In the genomic region with DNA sequence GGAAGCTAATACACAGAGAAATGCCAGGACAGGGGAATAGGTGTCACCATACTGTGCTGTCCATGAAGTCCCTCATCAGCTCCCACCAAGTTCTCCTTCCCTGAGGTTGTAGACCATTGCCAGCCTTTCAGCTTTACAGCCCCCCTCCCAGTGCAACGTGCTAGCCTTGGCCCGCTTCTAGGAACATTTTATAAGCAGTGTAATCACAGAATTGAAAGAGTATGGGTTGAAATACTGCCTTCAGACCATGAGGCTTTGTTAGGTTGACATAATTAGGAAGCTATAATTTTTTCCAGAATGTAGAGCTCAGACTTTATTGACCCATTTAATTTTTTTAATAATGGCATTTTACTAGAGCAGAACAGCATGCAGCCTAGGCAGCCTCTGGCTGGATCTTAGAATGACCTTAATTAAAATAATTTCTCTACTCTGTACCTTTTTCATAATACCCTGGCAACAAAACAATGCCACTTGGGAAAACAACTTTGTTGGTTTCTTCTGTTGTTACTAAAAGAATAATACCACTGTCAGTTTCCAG, we compare ENCODE assay signal across 12 mouse cellular contexts.
"Had no signal": no experiment of that assay in that cellular context is flagged by ENCODE, and none has a peak within 500 bp of the region (broad histone marks: within the 10 kb centered on the region; RNA-seq: fewer than 3 reads in every experiment).

No protein-coding gene starts in this region.

- H3K27ac ChIP-seq: layer of hippocampus, adult 2 months; liver, embryonic 12.5 days; midbrain, embryonic 10.5 days; stomach, postnatal 0 days had no signal

- H3K27me3 ChIP-seq: liver, embryonic 12.5 days had no signal

- H3K4me1 ChIP-seq: liver, embryonic 12.5 days had no signal

- H3K4me3 ChIP-seq: layer of hippocampus, adult 2 months; liver, embryonic 12.5 days; midbrain, embryonic 10.5 days had no signal

- H3K4me2 ChIP-seq: liver, embryonic 12.5 days; lung, embryonic 14.5 days had no signal

- ATAC-seq: liver, embryonic 12.5 days had no signal

- H3K9ac ChIP-seq: liver, embryonic 12.5 days; lung, embryonic 14.5 days had no signal

- H3K9me3 ChIP-seq: liver, embryonic 12.5 days; midbrain, embryonic 10.5 days had no signal

- H3K36me3 ChIP-seq: liver, embryonic 12.5 days; midbrain, embryonic 10.5 days had no signal

- DNase-seq: kidney, adult 11 months; kidney, postnatal 10 days; kidney, postnatal 4 days; left cerebral cortex, postnatal 4 days; lung, embryonic 14.5 days; lung, postnatal 4 days; midbrain, embryonic 14.5 days; thymus, postnatal 4 days had no signal
